In the genomic region with DNA sequence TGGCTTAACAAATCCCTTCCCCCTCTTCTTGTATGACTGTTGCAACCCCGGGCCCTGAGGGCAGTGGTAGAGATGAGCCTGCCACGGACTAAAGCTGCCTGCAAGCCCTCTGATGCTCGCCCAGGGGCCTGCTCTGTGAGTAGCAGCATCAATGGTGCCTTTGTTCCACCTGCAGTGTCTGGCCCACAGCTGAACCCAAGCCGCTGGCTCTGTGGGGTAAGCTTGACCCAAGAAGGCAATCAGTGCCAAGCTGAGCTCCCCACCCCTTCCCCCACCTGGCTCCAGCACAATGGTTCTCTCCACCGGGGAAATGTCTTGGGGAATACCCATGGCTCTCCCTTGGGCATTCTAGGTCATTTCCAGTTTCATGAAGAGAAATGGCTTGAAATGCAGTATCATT, we compare ENCODE assay signal across 12 mouse cellular contexts.
DNase-seq lines count a peak whose midpoint lies in the region; ATAC-seq lines count a peak whose summit lies in the region.
"Had no signal": no experiment of that assay in that cellular context is flagged by ENCODE, and none has a peak within 500 bp of the region (broad histone marks: within the 10 kb centered on the region; RNA-seq: fewer than 3 reads in every experiment).

No protein-coding gene starts in this region.

- no peak overlapping the region for H3K9ac ChIP-seq in intestine, embryonic 14.5 days (ENCODE audit: low read length)
- H3K9ac ChIP-seq in intestine, embryonic 15.5 days: no peak overlapping the region
- H3K9ac ChIP-seq in limb, embryonic 13.5 days: no peak overlapping the region
- H3K9ac ChIP-seq: embryonic facial prominence, embryonic 13.5 days; hindbrain, embryonic 15.5 days had no signal

- WGBS in intestine, embryonic 14.5 days: 73% methylated on average over 5 of the region's 5 CpGs
- 65% methylated on average over 5 of the region's 5 CpGs for WGBS in intestine, embryonic 15.5 days
- 58% methylated on average over 5 of the region's 5 CpGs for WGBS in limb, embryonic 13.5 days

- no peak overlapping the region for H3K4me2 ChIP-seq in intestine, embryonic 14.5 days (ENCODE audit: low read length)
- no peak overlapping the region for H3K4me2 ChIP-seq in intestine, embryonic 15.5 days (replicated peaks)
- H3K4me2 ChIP-seq in limb, embryonic 13.5 days (replicated peaks): no peak overlapping the region
- H3K4me2 ChIP-seq: embryonic facial prominence, embryonic 13.5 days; hindbrain, embryonic 15.5 days had no signal

- H3K9me3 ChIP-seq in intestine, embryonic 14.5 days (ENCODE audit: control insufficient read depth, low read length): no peaks in the 10 kb centered on the region
- H3K9me3 ChIP-seq in intestine, embryonic 15.5 days: no peaks in the 10 kb centered on the region
- H3K9me3 ChIP-seq in limb, embryonic 13.5 days: 0 out of 2 replicates have a peak, but pooled peaks cover 5% of the 10 kb centered on the region
- H3K9me3 ChIP-seq: embryonic facial prominence, embryonic 13.5 days; hindbrain, embryonic 15.5 days had no signal

- 0 out of 2 replicates have a peak, but pooled peaks have one; percentile 36 for ATAC-seq in intestine, embryonic 14.5 days (replicated peaks; ENCODE audit: low FRiP score, low TSS enrichment, low read depth)
- ATAC-seq in intestine, embryonic 15.5 days: no peak
- ATAC-seq in limb, embryonic 13.5 days (ENCODE audit: low FRiP score, low read depth): 0 out of 2 replicates have a peak, but pooled peaks have one; percentile 15

- H3K4me1 ChIP-seq in intestine, embryonic 14.5 days (replicated peaks; ENCODE audit: control insufficient read depth, insufficient read depth, low read length): no peaks in the 10 kb centered on the region; the same call in 1 of the 2 replicates
- H3K4me1 ChIP-seq in intestine, embryonic 15.5 days (replicated peaks): no peaks in the 10 kb centered on the region
- H3K4me1 ChIP-seq in limb, embryonic 13.5 days: peaks cover 10% of the 10 kb centered on the region
- H3K4me1 ChIP-seq: hindbrain, embryonic 15.5 days had no signal

- no peak overlapping the region for H3K4me3 ChIP-seq in intestine, embryonic 14.5 days (ENCODE audit: low read depth, low read length)
- no peak overlapping the region for H3K4me3 ChIP-seq in intestine, embryonic 15.5 days (replicated peaks)
- no peak overlapping the region for H3K4me3 ChIP-seq in limb, embryonic 13.5 days
- H3K4me3 ChIP-seq: embryonic facial prominence, embryonic 13.5 days; hindbrain, embryonic 15.5 days had no signal

- no peak for DNase-seq in intestine, embryonic 14.5 days (ENCODE audit: low spot score)
- peak; percentile 79 for DNase-seq in retina, postnatal 1 day
- DNase-seq in retina, embryonic 14.5 days (ENCODE audit: low spot score): no peak
- DNase-seq in embryo, embryonic 9.5 days (ENCODE audit: extremely low spot score): peak; percentile 14
- no peak for DNase-seq in gastrocnemius, adult 8-10 months (ENCODE audit: low spot score in 2 of 2)
- DNase-seq: gastrocnemius, postnatal 25 days; layer of hippocampus, postnatal 36 days; lung, postnatal 10 days had no signal

- no peak overlapping the region for H3K27ac ChIP-seq in intestine, embryonic 14.5 days (ENCODE audit: low read depth)
- H3K27ac ChIP-seq in intestine, embryonic 15.5 days: no peak overlapping the region
- H3K27ac ChIP-seq in limb, embryonic 13.5 days: no peak overlapping the region
- H3K27ac ChIP-seq: embryonic facial prominence, embryonic 13.5 days; hindbrain, embryonic 15.5 days had no signal

- no peaks in the 10 kb centered on the region for H3K27me3 ChIP-seq in intestine, embryonic 14.5 days (replicated peaks; ENCODE audit: control insufficient read depth, insufficient read depth, low read length)
- H3K27me3 ChIP-seq in intestine, embryonic 15.5 days (replicated peaks): no peaks in the 10 kb centered on the region
- H3K27me3 ChIP-seq in limb, embryonic 13.5 days: peaks cover 21% of the 10 kb centered on the region; the same call in 1 of the 2 replicates
- H3K27me3 ChIP-seq: embryonic facial prominence, embryonic 13.5 days; hindbrain, embryonic 15.5 days had no signal

- H3K36me3 ChIP-seq in intestine, embryonic 14.5 days (ENCODE audit: control insufficient read depth, insufficient read depth, low read length): no peaks in the 10 kb centered on the region
- H3K36me3 ChIP-seq in intestine, embryonic 15.5 days: no peaks in the 10 kb centered on the region
- no peaks in the 10 kb centered on the region for H3K36me3 ChIP-seq in limb, embryonic 13.5 days
- H3K36me3 ChIP-seq: embryonic facial prominence, embryonic 13.5 days; hindbrain, embryonic 15.5 days had no signal

Comparison
In these comparisons a context has a peak if more than half of its experiments do, and no peak if none do; other contexts are left out.
1. DNase-seq: peak in retina, postnatal 1 day (single experiment) and embryo, embryonic 9.5 days (single experiment); none in intestine, embryonic 14.5 days (single experiment), retina, embryonic 14.5 days (single experiment) and gastrocnemius, adult 8-10 months (0 of 2).